Mouse (Mus musculus) telencephalon, adult 2 months (tissue): ENCODE measurements around the gene Atm.

Experiments
- DNase-seq: peaks from one replicate; pipeline ENCODE4 v3.0.0-alpha.2; 2011; ENCODE audit warnings: low read depth, low spot score

Atm gene

GRCm38 (mm10) chr9:53536558-53537320 is at the start of gene Atm, which contains the start of gene Npat:
Gene Atm, minus strand, starts transcription at chr9:53536740.
Gene Npat, plus strand, starts transcription at chr9:53537047.
- DNase-seq: peak; percentile 100

DNA sequence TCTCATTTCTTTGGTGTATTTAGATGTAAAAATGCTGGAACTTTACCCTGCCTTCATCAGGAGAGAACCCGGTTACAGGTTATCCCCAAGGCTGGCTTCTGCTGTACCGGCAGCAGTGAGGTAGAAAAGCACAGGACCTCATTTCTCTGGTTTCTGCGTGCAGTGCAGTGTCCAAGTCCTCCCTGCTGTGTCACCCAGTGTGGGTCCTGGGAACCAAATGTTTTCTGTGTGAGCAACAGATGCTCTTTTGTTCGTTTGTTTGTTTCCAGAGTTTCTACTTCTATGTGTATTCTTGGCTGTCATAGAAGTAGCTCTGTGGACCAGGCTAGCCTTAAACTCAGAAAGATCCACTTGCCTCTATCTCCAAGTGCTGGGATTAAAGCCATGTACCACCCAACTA is 45.3 kb upstream of the Atm start:
- no peak for DNase-seq

DNA sequence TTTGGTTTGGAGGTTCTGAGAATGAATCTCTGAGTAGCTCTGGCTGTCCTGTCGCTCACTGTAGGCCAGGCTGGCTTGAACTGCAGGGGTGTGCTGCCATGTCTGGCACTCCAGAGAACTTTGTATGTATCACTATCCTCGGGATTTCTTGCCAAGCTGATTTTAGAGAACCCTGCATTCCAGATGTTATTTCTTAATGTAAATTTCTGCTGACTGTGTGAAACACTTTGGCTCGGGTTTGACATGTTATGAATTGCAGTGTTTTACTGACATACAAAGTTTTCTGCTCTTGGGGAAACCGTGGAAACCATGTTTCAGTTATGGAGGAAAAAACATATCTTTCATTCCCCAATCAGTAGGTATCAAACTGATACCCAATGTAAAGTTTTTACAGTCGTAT is 39.2 kb upstream of the Atm start:
- no peak for DNase-seq

- DNase-seq: no peak
These were observed 36.2 kb upstream of the Atm start for GRCm38 (mm10) chr9:53572516-53573307.

GRCm38 (mm10) chr9:53570662-53571061 is 34.1 kb upstream of the Atm start:
- peak; percentile 15 for DNase-seq

DNA sequence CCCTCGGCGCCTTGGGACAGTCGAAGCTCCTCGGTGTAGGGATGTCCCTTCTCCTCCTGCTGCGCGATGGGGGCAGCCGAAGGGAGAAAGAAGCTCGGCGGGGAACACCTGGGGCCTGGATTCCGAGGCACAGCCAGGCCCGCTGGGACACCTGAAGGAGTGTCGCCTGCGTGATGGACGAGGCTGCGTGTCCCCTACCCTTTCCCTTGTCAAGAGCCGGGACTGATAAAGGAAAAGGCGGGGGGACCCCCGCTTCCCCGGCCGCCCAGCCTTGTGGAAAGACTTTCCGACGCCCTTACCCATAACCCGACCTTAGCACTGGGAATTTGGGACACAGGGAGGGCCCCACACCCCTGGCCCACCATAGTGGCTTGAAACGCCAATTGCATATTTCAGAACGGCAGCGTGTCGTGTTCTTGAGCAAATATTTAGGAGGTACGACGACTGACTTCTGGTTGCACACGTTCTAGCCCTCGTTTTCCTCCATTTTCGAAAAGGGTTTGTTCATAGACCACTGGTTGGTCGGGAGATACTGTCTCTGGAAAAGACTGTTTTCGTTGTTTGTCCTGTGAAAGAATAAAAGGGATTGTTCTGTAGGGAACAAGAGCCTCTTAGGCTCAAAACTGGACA is 911 bp upstream of the Atm start:
- DNase-seq: no peak

DNA sequence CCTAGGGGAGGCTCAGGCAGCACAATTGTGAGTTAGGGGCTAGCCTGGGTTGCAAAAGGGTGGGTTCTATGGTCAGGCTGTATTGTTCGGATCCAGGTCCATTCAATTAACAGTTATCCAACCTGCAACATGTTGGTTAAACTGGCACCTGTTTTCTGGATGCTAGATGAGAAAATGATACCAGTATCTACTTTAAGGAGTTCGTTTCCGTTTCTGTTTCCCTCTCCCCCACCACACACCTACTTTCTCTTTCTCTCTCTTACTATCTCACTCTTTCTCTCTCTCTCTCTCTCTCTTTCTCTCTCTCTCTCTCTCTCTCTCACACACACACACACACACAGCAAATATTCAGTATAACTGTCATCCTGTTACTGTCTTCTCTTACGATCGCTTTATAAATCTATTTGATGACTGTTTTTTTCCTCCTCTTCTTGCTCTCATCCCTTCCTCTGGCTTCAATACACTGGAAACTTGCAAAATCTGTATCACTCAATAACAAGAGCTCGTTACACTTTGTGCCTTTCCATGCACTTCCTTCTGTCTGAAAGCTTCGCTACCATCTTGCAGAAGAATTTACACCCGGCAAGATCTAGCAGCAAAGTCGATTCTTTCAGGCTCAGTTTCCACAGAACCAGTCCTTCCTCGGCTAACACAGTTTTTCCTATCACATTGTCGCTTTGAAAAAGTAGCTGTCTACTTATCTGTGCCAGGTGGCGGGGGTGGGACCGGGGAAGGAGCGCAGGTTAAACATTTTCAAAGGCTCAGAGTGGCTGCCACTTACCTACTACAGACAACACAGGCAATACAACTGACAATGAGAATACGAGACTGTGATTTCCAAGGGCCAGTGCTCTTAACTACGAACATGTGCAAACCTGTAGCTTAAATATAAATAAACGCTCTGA is 872 bp downstream of the Atm start:
- no peak for DNase-seq

- DNase-seq: no peak
These were observed 19.0 kb downstream of the Atm start for GRCm38 (mm10) chr9:53517373-53518009.

GRCm38 (mm10) chr9:53514091-53514490 is 22.4 kb downstream of the Atm start:
- DNase-seq: no peak

GRCm38 (mm10) chr9:53508053-53508452 is 28.5 kb downstream of the Atm start:
- DNase-seq: no peak

GRCm38 (mm10) chr9:53485886-53486285 is 50.7 kb downstream of the Atm start:
- no peak for DNase-seq

DNA sequence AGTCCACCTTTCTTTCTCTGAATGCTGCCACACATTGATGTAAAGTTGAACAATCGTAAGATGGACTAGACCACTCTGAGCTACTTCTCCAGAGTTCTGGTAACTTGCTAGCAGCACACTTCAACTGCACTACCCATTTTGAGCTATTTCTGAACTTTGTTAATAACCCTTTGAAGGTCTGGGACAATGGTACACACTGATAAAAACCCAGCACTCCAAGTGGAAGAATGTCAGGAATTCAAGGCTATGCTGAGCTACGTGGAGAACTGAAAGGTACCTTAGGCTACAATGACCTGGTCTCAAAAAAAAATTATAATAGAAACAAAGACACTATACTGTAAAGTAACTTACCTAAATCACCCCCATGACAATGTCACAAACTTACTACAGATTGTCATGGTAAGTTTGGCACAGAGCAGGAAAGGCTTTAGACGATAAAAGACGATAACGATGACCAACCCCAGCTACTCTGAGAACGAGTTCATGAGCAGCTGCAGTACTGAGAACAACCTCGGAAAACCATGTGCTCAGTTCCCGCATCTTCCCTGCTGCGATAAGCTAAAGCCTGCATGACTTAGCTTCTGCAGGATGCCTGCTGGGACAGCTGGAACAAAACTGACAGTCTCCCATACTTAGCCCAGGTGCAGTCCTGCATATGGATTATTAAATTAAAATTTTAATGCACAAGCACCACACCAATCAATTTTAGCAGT is 63.6 kb downstream of the Atm start:
- no peak for DNase-seq

DNA sequence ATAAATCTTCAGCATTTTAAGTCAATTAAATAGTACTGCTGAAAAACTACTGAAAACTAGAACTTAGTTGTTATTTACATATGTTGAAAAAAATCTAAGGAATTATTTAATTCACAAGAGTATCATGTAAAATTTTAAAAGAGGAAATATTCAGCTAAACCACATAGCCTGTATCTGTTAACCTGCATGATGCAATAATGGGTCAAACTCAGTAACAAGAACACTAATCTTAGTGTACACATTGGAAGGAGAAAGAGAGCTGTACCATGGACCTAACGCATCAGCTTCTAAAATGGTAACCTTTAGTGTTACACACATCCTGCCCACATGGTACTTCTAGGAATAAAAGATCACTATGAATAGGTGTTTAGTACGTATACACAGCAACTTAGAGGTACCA is 84.5 kb downstream of the Atm start:
- DNase-seq: no peak

DNA sequence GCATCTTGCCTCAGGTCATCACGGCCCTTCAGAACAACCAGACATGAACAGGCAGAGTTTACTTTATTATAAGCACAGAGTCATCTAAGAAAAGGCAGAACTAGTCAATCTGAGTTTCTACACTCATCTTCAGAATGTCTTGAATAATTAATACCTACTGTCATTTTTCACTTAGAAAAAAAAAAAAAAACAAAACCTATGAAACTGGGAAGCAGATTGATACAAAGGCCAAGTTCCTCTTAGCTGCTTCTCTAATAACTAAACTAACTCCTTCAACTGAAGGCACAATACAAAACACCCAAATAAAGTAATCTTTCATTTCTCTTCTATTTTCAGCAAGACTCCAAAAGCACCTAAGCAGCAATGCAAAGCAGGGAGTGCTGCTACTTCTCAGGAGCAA is 85.9 kb downstream of the Atm start:
- no peak for DNase-seq

GRCm38 (mm10) chr9:53435830-53436570 is 100.5 kb downstream of the Atm start:
- DNase-seq: no peak

GRCm38 (mm10) chr9:53427638-53428037 is 108.9 kb downstream of the Atm start:
- DNase-seq: no peak

- DNase-seq: no peak
These were observed 109.8 kb downstream of the Atm start for GRCm38 (mm10) chr9:53426726-53427125.

GRCm38 (mm10) chr9:53422133-53422896 is 114.2 kb downstream of the Atm start:
- no peak for DNase-seq

GRCm38 (mm10) chr9:53409427-53409826 is 127.1 kb downstream of the Atm start:
- DNase-seq: no peak
